34 mouse cellular contexts compared by ENCODE assay signal in genomic region chr11:51835598-51835997, GRCm38 (mm10).
"Had no signal": no experiment of that assay in that cellular context is flagged by ENCODE, and none has a peak within 500 bp of the region (broad histone marks: within the 10 kb centered on the region; RNA-seq: fewer than 3 reads in every experiment).

No protein-coding gene starts in this region.

- ATAC-seq: hindbrain, embryonic 16.5 days; hindbrain, postnatal 0 days; inflammation-experienced regulatory T-cells, adult 6 months; intestine, embryonic 15.5 days; intestine, embryonic 16.5 days; intestine, postnatal 0 days had no signal

- DNase-seq: heart, postnatal 10 days; heart, postnatal 14 days; heart, postnatal 36 days; heart, postnatal 4 days; kidney, adult 11 months; kidney, adult 18-20 months; kidney, adult 8-10 months; kidney, adult 9 months; kidney, postnatal 10 days; kidney, postnatal 14 days; kidney, postnatal 25 days; kidney, postnatal 4 days; layer of hippocampus, adult 9-11 months; layer of hippocampus, postnatal 36 days had no signal

- H3K9ac ChIP-seq: heart, embryonic 12.5 days; heart, embryonic 13.5 days; heart, embryonic 15.5 days; hindbrain, embryonic 12.5 days; hindbrain, embryonic 13.5 days; hindbrain, embryonic 14.5 days; hindbrain, embryonic 15.5 days; intestine, embryonic 15.5 days; kidney, embryonic 15.5 days had no signal

- H3K36me3 ChIP-seq: heart, embryonic 10.5 days; heart, embryonic 12.5 days; heart, embryonic 13.5 days; heart, embryonic 15.5 days; hindbrain, embryonic 10.5 days; hindbrain, embryonic 12.5 days; hindbrain, embryonic 13.5 days; hindbrain, embryonic 15.5 days; kidney, embryonic 15.5 days had no signal

- H3K4me3 ChIP-seq: heart, embryonic 10.5 days; heart, embryonic 12.5 days; heart, embryonic 13.5 days; heart, embryonic 15.5 days; hindbrain, embryonic 10.5 days; hindbrain, embryonic 12.5 days; hindbrain, embryonic 13.5 days; hindbrain, embryonic 15.5 days; intestine, embryonic 15.5 days; kidney, embryonic 15.5 days; layer of hippocampus, adult 2 months; left cerebral cortex, adult 2 months had no signal

- H3K27ac ChIP-seq: heart, embryonic 10.5 days; heart, embryonic 13.5 days; heart, embryonic 15.5 days; hindbrain, embryonic 10.5 days; hindbrain, embryonic 12.5 days; hindbrain, embryonic 13.5 days; hindbrain, embryonic 14.5 days; hindbrain, embryonic 15.5 days; hindbrain, postnatal 0 days; intestine, embryonic 15.5 days; kidney, embryonic 15.5 days; kidney, postnatal 0 days; layer of hippocampus, adult 2 months; left cerebral cortex, adult 2 months had no signal

- H3K27me3 ChIP-seq: heart, embryonic 12.5 days; heart, embryonic 13.5 days; heart, embryonic 15.5 days; hindbrain, embryonic 12.5 days; hindbrain, embryonic 13.5 days; hindbrain, embryonic 15.5 days; intestine, embryonic 15.5 days had no signal

- H3K4me2 ChIP-seq: heart, embryonic 11.5 days; heart, embryonic 12.5 days; heart, embryonic 13.5 days; heart, embryonic 15.5 days; hindbrain, embryonic 12.5 days; hindbrain, embryonic 13.5 days; hindbrain, embryonic 14.5 days; hindbrain, embryonic 15.5 days; intestine, embryonic 15.5 days; kidney, embryonic 15.5 days had no signal

- H3K9me3 ChIP-seq: heart, embryonic 10.5 days; heart, embryonic 12.5 days; heart, embryonic 13.5 days; heart, embryonic 15.5 days; hindbrain, embryonic 10.5 days; hindbrain, embryonic 12.5 days; hindbrain, embryonic 13.5 days; hindbrain, embryonic 15.5 days; intestine, embryonic 15.5 days; kidney, embryonic 15.5 days had no signal
